Mouse (Mus musculus) adrenal gland, adult 2 months (tissue): Measurements from ENCODE around the gene Lypd3. TPM values are rescaled to one million over a fixed set of nuclear protein-coding genes. Genes with fewer than 3 reads are reported as not detected.
"Not testable (repeated sequence)": the region's sequence is repeated elsewhere in the genome, so short reads cannot be mapped to it uniquely, and the experiment has no call there.

Source experiments
- DNase-seq: peaks from one replicate; pipeline ENCODE4 v3.0.0; 2021
- polyA plus RNA-seq: library from polyadenylated mRNA; depleted of rRNA; stranded (reverse); fragments of >200 nt; gene quantifications from 2 replicates; pipeline ENCODE4 v1.2.3, GENCODE M21; 2012; rRNA removed
- total RNA-seq, 2 experiments: library from RNA; stranded (reverse); gene quantifications; 2 replicates each; pipeline ENCODE4 v1.2.3; 2021

Gene Lypd3
- total and polyA plus RNA-seq, 3 experiments = 0.79 to 1.9 (median 0.84) TPM

DNA sequence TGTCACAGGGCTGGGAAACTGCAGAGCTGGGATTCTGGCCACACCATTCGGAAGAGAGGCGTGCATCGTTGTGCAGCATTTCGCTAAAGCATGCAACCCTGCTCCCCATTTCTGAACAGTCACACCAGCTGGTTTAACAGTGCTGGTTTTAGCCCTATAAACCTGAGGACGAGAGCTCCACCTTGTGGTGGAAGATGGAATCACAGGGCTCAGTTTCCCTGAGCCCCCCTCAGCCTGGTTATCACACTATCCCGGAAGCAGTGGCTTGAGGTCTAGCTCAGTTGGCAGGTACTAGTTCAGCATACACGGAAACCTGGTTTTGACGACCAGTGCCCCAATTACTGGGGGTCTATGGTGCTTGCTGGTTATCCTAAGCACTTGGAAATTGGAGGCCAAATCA is 26.2 kb downstream of the Lypd3 start:
- DNase-seq = peak; percentile 44

DNA sequence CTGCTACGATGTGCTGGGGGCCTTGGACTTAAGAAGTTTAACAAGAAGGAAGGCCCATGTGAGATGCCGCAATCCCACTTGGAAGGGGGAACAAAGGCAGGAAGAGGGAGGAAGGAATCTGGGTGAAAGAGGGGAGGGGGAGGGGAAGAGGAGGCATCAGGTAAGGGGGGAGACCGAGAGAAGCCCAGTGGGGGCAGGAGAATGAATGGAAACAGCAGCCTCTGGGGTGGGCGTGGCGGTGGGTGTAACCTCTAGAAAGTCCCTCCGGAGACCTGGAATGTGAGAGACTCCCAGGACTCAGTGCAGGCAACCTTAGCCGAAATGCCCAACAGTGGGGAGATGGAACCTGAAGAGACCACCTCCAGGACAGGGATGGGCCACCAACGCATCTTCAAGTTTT is 28.0 kb downstream of the Lypd3 start:
- DNase-seq = no peak

DNA sequence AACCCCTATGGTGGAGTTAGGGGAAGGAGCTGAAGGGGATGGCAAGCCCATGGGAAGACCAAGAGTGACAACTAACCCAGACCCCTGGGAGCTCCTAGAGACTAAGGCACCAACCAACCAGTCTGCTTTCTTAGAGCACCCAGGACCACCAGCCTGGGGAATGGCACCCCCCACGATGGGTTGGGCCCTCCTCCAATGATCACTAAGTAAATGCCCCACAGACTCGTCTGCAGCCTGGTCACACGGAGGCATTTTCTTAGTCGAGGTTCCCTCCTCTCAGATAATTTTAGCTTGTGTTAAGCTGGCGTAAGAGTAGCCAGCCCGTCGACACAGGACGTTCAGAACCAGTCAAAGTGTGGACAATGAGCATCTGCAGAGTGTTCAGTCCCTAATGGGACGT is 28.6 kb downstream of the Lypd3 start:
- DNase-seq = no peak

DNA sequence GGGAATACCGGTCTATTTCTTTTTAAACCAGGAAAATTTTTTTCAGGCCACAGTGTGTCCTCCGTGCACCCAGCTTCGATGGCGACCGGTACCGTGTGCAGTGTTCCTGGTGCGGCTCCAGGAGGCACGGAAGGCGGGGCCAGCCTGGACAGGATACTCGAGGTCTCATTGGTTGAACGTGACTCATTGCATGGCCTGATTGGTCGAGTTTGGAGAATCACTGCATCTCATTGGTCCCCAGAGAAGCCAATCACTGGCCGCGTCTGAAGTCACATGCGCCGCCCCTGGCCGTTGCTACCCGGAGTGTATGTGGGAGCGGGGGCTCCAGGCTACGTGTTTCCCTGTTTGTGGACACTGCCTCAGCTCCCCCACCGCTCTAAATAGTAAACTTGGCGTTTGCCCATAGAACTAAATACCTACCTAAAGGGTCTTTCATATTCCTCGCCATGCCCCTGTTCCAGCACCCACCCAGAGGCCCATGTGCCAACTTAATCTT is 35.6 kb downstream of the Lypd3 start:
- DNase-seq = no peak

DNA sequence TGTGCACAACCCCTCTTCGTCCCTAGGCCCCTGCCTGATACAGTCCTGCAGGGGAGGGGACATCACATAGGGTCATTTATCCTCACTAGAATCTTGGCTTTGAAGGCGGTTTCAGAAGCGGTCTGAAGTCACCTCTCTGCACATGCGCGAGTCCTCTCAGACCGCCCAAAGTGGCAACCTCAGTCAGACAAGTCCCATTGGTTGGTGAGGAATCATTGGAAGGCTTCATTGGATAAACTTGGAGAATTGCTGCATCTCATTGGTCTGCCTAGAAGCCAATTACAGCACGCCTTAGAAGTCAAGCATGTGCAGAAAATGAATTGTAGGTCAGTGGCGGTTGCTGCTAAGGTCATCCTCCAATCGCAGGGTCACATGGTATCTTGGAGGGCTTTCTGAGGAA is 40.2 kb downstream of the Lypd3 start, which contains the start of gene Tex101:
Gene Tex101, minus strand, starts transcription at position 101 of the 400 bp plus-strand sequence.
- DNase-seq = no peak

DNA sequence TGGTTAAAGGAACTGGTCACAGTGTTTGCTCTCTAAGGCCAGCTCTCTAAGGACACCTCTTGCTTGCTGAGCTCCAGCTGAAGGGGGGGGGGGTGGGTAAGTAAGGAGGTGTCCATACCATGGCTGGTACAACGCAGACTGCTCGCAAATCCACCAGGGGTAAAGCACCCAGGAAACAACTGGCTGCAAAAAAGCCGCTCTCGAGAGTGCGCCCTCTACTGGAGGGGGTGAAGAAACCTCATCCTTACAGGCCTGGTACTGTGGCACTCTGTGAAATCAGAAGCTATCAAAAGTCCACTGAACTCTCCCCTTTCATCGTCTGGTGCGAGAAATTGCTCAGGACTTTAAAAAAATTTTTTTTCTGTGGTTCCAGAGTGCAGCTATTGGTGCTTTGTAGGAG is 47.8 kb downstream of the Lypd3 start:
- not testable (repeated sequence) for DNase-seq

DNA sequence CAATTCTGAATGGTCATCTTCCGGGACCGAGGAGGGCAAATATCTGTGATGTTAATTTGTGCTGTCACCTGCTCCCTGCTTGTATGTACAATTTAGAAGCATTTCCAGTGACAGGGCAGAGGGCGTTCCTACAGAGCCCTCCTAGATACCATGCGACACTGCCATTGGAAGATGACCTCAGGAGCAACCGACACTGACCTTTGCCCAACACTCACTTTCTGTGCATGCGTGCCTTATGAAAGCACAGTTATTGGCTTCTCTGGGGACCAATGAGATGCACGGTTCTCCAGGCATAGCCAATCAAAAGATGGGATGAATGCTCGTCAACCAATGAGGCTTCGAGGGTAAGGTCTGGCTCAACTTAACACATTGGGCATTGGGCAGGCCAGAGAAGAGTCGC is 51.2 kb downstream of the Lypd3 start:
- DNase-seq = not testable (repeated sequence)

Other genes with a start within 250 kb of the Lypd3 start
- gene Smg9, start 236.9 kb upstream of the Lypd3 start, total RNA-seq = 10 to 100 TPM; 19.7 to 20.2 TPM
- gene Smg9, start 236.9 kb upstream of the Lypd3 start, polyA plus RNA-seq = 45.8 and 46.0 TPM in 2 replicates
- not detected for gene Irgc1, start 184.3 kb upstream of the Lypd3 start, total RNA-seq
- 0.19 TPM in 1 of 2 replicates, not detected in the other for gene Irgc1, start 184.3 kb upstream of the Lypd3 start, polyA plus RNA-seq
- 10 to 100 TPM in 1 of 2 experiments, 1 to 10 TPM in 1; 9.5 to 10.8 TPM for gene Plaur, start 174.1 kb upstream of the Lypd3 start, total RNA-seq
- gene Plaur, start 174.1 kb upstream of the Lypd3 start, polyA plus RNA-seq = 15.5 and 18.0 TPM in 2 replicates
- 1 to 10 TPM; 1.7 to 4.7 TPM for gene Cadm4, start 154.5 kb upstream of the Lypd3 start, total RNA-seq
- 6.6 and 7.5 TPM in 2 replicates for gene Cadm4, start 154.5 kb upstream of the Lypd3 start, polyA plus RNA-seq
- 1 to 10 TPM; 4.2 to 7.2 TPM for gene Zfp428, start 129.5 kb upstream of the Lypd3 start, total RNA-seq
- 32.1 and 38.3 TPM in 2 replicates for gene Zfp428, start 129.5 kb upstream of the Lypd3 start, polyA plus RNA-seq
- not detected for gene AC161166.1, start 124.1 kb upstream of the Lypd3 start, total RNA-seq
- gene AC161166.1, start 124.1 kb upstream of the Lypd3 start, polyA plus RNA-seq = not detected in 2 replicates
- gene Irgq, start 105.9 kb upstream of the Lypd3 start, total RNA-seq = 10 to 100 TPM; 21.2 to 23.7 TPM
- 20.8 and 23.5 TPM in 2 replicates for gene Irgq, start 105.9 kb upstream of the Lypd3 start, polyA plus RNA-seq
- gene Pinlyp, start 90.4 kb upstream of the Lypd3 start, total RNA-seq = not detected
- gene Pinlyp, start 90.4 kb upstream of the Lypd3 start, polyA plus RNA-seq = not detected in 2 replicates
- gene Xrcc1, start 90.3 kb upstream of the Lypd3 start, total RNA-seq = 10 to 100 TPM; 34.7 to 36.8 TPM
- 61.2 TPM in 2 replicates for gene Xrcc1, start 90.3 kb upstream of the Lypd3 start, polyA plus RNA-seq
- 10 to 100 TPM; 34.8 to 37.5 TPM for gene Ethe1, start 49.0 kb upstream of the Lypd3 start, total RNA-seq
- gene Ethe1, start 49.0 kb upstream of the Lypd3 start, polyA plus RNA-seq = 32.1 and 33.8 TPM in 2 replicates
- under 1 TPM; 0.29 to 0.45 TPM for gene Zfp575, start 48.9 kb upstream of the Lypd3 start, total RNA-seq
- 0.36 and 0.62 TPM in 2 replicates for gene Zfp575, start 48.9 kb upstream of the Lypd3 start, polyA plus RNA-seq
- gene Phldb3, start 25.8 kb upstream of the Lypd3 start, total RNA-seq = 1 to 10 TPM; 3.5 to 8.5 TPM
- gene Phldb3, start 25.8 kb upstream of the Lypd3 start, polyA plus RNA-seq = 3.9 and 4.4 TPM in 2 replicates
- not detected for gene Tex101, start 40.1 kb downstream of the Lypd3 start, total RNA-seq
- not detected in 2 replicates for gene Tex101, start 40.1 kb downstream of the Lypd3 start, polyA plus RNA-seq
- gene BC049730, start 72.7 kb downstream of the Lypd3 start, total RNA-seq = not detected
- not detected in 2 replicates for gene BC049730, start 72.7 kb downstream of the Lypd3 start, polyA plus RNA-seq
- gene Gm4763, start 90.4 kb downstream of the Lypd3 start, total RNA-seq = not detected
- gene Gm4763, start 90.4 kb downstream of the Lypd3 start, polyA plus RNA-seq = not detected in 2 replicates
- gene Cd177, start 123.8 kb downstream of the Lypd3 start, total RNA-seq = under 1 TPM in 1 of 2 experiments, not detected in 1; 0.17 TPM
- gene Cd177, start 123.8 kb downstream of the Lypd3 start, polyA plus RNA-seq = not detected in 2 replicates
- not detected for gene Ceacam10, start 140.7 kb downstream of the Lypd3 start, total RNA-seq
- not detected in 2 replicates for gene Ceacam10, start 140.7 kb downstream of the Lypd3 start, polyA plus RNA-seq
- gene Gm9844, start 225.7 kb downstream of the Lypd3 start, total RNA-seq = under 1 TPM in 1 of 2 experiments, not detected in 1; 0.97 TPM
- gene Gm9844, start 225.7 kb downstream of the Lypd3 start, polyA plus RNA-seq = not detected in 2 replicates
- gene Lypd4, start 233.4 kb downstream of the Lypd3 start, total RNA-seq = not detected
- gene Lypd4, start 233.4 kb downstream of the Lypd3 start, polyA plus RNA-seq = not detected in 2 replicates
- gene Dmrtc2, start 233.5 kb downstream of the Lypd3 start, total RNA-seq = not detected
- not detected in 2 replicates for gene Dmrtc2, start 233.5 kb downstream of the Lypd3 start, polyA plus RNA-seq
- gene Rps19, start 247.8 kb downstream of the Lypd3 start, total RNA-seq = 1,000 to 10,000 TPM in 1 of 2 experiments, 100 to 1,000 TPM in 1; 601 to 1,035 TPM
- gene Rps19, start 247.8 kb downstream of the Lypd3 start, polyA plus RNA-seq = 230 TPM in 2 replicates